Mouse (Mus musculus): ENCODE results near the gene Zfp408.

DNA sequence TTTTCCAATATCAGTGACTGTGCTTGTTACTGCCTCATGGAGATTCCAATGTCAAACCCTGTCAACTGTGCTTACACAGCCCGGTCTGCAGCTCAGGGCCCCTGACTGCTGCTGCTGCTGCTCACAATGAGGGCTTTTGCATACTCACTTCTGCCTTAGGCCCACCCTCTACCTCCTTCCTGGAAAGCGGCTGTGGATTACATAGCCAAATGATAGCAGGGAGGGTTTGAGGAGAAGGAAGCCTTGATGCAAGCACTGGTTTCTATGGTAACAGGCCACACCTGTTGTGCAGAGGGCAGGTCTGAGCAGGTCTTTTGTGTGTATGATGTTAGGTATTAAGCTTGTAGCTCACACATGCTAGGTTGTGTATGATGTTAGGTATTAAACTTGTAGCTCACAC, 18.2 kb upstream of the Zfp408 start:
- TF ChIP-seq CTCF (conservative IDR thresholded peaks at IDR 0.05; ENCODE audit: insufficient read depth, insufficient read length, low read depth, low read length) (no peak), POLR2A (IDR thresholded peaks at IDR 0.05; ENCODE audit: low read depth, low read length) (no peak)
